In the genomic region with DNA sequence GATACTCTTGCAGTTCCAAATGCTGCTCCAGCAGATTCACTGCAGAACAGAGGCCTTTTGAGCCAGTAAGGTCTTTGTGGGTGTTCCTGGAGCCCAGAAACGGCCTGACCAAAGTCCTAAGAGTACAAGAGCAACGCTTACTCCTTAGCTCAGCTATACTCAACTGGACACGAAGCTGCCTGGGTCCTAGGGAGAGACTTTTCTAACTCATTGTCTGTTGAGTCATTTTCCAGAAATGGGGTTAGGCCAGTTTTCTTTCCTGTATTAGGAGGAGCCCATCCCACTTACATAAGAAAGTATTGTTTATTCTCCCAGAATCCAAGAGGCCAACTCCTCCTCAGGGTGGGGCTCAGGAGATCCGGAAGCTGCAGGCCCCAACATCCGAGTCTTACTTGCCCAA, we compare ENCODE assay signal across 15 mouse cellular contexts. TPM values are rescaled to one million over a fixed set of nuclear protein-coding genes. Genes with fewer than 3 reads are reported as not detected.
DNase-seq lines count a peak whose midpoint lies in the region; ATAC-seq lines count a peak whose summit lies in the region.
"Had no signal": no experiment of that assay in that cellular context is flagged by ENCODE, and none has a peak within 500 bp of the region (broad histone marks: within the 10 kb centered on the region; RNA-seq: fewer than 3 reads in every experiment).

No protein-coding gene starts in this region.

- no peaks in the 10 kb centered on the region for H3K27me3 ChIP-seq in kidney, embryonic 15.5 days
- H3K27me3 ChIP-seq in stomach, embryonic 15.5 days (replicated peaks): no peaks in the 10 kb centered on the region
- H3K27me3 ChIP-seq: liver, embryonic 12.5 days had no signal

- no peak overlapping the region for H3K9ac ChIP-seq in kidney, embryonic 15.5 days
- H3K9ac ChIP-seq in stomach, embryonic 15.5 days: no peak overlapping the region
- H3K9ac ChIP-seq: liver, embryonic 12.5 days; midbrain, embryonic 12.5 days had no signal

- H3K4me2 ChIP-seq in kidney, embryonic 15.5 days: no peak overlapping the region
- no peak overlapping the region for H3K4me2 ChIP-seq in stomach, embryonic 15.5 days
- H3K4me2 ChIP-seq: liver, embryonic 12.5 days; midbrain, embryonic 12.5 days had no signal

- no peak overlapping the region for H3K4me3 ChIP-seq in kidney, embryonic 15.5 days (replicated peaks)
- no peak overlapping the region for H3K4me3 ChIP-seq in stomach, embryonic 15.5 days (replicated peaks)
- H3K4me3 ChIP-seq: liver, embryonic 12.5 days; midbrain, embryonic 12.5 days; myocyte had no signal

- WGBS in kidney, embryonic 15.5 days: 79% methylated on average over 5 of the region's 5 CpGs
- WGBS in stomach, embryonic 15.5 days: 61% methylated on average over 5 of the region's 5 CpGs

- H3K36me3 ChIP-seq in kidney, embryonic 15.5 days: no peaks in the 10 kb centered on the region
- H3K36me3 ChIP-seq in stomach, embryonic 15.5 days: peaks cover 3% of the 10 kb centered on the region; the same call in 1 of the 2 replicates
- H3K36me3 ChIP-seq: midbrain, embryonic 12.5 days had no signal

- H3K27ac ChIP-seq in kidney, embryonic 15.5 days: no peak overlapping the region
- H3K27ac ChIP-seq in stomach, embryonic 15.5 days: peak overlapping the region; percentile 67
- H3K27ac ChIP-seq: liver, embryonic 12.5 days; midbrain, embryonic 12.5 days had no signal

- peaks cover 14% of the 10 kb centered on the region for H3K4me1 ChIP-seq in kidney, embryonic 15.5 days
- peaks cover 10% of the 10 kb centered on the region; the same call in 1 of the 2 replicates for H3K4me1 ChIP-seq in stomach, embryonic 15.5 days

- intact Hi-C loops in heart, postnatal 14 days (cut with DNase I): no loop called here

- ATAC-seq in kidney, embryonic 15.5 days (replicated peaks; ENCODE audit: low FRiP score): no peak
- no peak for ATAC-seq in stomach, embryonic 15.5 days (ENCODE audit: insufficient read depth, low FRiP score, low read depth)
- ATAC-seq: forebrain, embryonic 14.5 days; liver, embryonic 12.5 days had no signal

- no peaks in the 10 kb centered on the region for H3K9me3 ChIP-seq in kidney, embryonic 15.5 days (replicated peaks)
- H3K9me3 ChIP-seq in stomach, embryonic 15.5 days: no peaks in the 10 kb centered on the region
- H3K9me3 ChIP-seq: G1E; liver, embryonic 12.5 days; midbrain, embryonic 12.5 days had no signal

- peak; percentile 95 for DNase-seq in heart, adult 11 months
- DNase-seq in heart, postnatal 14 days: no peak
- peak; percentile 55 to 79 for DNase-seq in kidney, postnatal 25 days
- DNase-seq in adipocyte (ENCODE audit: low spot score): peak; percentile 27
- no peak for DNase-seq in yolk sac, embryonic 10.5 days (ENCODE audit: low spot score)
- DNase-seq in urinary bladder, adult 18-20 months (ENCODE audit: low spot score in 2 of 2): no peak
- DNase-seq: cerebellum, adult 11 months; thymus, adult 2 months had no signal

RNA-seq across cellular contexts. Expression of gene Cltb, which starts 5.7 kb away (rescaled TPM):
- 10 to 100 TPM; 91.8 to 93.1 TPM for total RNA-seq in heart, postnatal 14 days (2021)
- 44.8 and 45.6 TPM in 2 replicates for polyA plus RNA-seq in kidney, embryonic 15.5 days (2015; fragmentation: Nextera tagmentation; extraction: Ambion mirVana)
- polyA plus RNA-seq in stomach, embryonic 15.5 days (2015; fragmentation: Nextera tagmentation; extraction: Ambion mirVana): 62.5 and 82.6 TPM in 2 replicates

RNA-seq across cellular contexts. Expression of gene Higd2a, which starts 15.4 kb away (rescaled TPM):
- 100 to 1,000 TPM; 216 to 231 TPM for total RNA-seq in heart, postnatal 14 days (2021)
- polyA plus RNA-seq in kidney, embryonic 15.5 days (2015; fragmentation: Nextera tagmentation; extraction: Ambion mirVana): 205 and 219 TPM in 2 replicates
- 193 and 207 TPM in 2 replicates for polyA plus RNA-seq in stomach, embryonic 15.5 days (2015; fragmentation: Nextera tagmentation; extraction: Ambion mirVana)

RNA-seq across cellular contexts. Expression of gene Nop16, which starts 15.5 kb away (rescaled TPM):
- total RNA-seq in heart, postnatal 14 days (2021): 10 to 100 TPM; 14.7 to 15.1 TPM
- 90.2 and 95.5 TPM in 2 replicates for polyA plus RNA-seq in kidney, embryonic 15.5 days (2015; fragmentation: Nextera tagmentation; extraction: Ambion mirVana)
- polyA plus RNA-seq in stomach, embryonic 15.5 days (2015; fragmentation: Nextera tagmentation; extraction: Ambion mirVana): 85.9 and 88.2 TPM in 2 replicates

RNA-seq across cellular contexts. Expression of gene Faf2, which starts 16.2 kb away (rescaled TPM):
- total RNA-seq in heart, postnatal 14 days (2021): 10 to 100 TPM; 29.7 to 31.4 TPM
- 77.2 and 77.4 TPM in 2 replicates for polyA plus RNA-seq in kidney, embryonic 15.5 days (2015; fragmentation: Nextera tagmentation; extraction: Ambion mirVana)
- 69.9 and 75.3 TPM in 2 replicates for polyA plus RNA-seq in stomach, embryonic 15.5 days (2015; fragmentation: Nextera tagmentation; extraction: Ambion mirVana)

RNA-seq across cellular contexts. Expression of gene Arl10, which starts 30.6 kb away (rescaled TPM):
- total RNA-seq in heart, postnatal 14 days (2021): 1 to 10 TPM; 8.1 to 8.4 TPM
- polyA plus RNA-seq in kidney, embryonic 15.5 days (2015; fragmentation: Nextera tagmentation; extraction: Ambion mirVana): 34.0 and 36.1 TPM in 2 replicates
- 25.9 and 26.3 TPM in 2 replicates for polyA plus RNA-seq in stomach, embryonic 15.5 days (2015; fragmentation: Nextera tagmentation; extraction: Ambion mirVana)

Comparison
In these comparisons a context has a peak if more than half of its experiments do, and no peak if none do; other contexts are left out.
1. DNase-seq: peak in heart, adult 11 months (single experiment), kidney, postnatal 25 days (2 of 2) and adipocyte (single experiment); none in heart, postnatal 14 days (0 of 2), yolk sac, embryonic 10.5 days (single experiment) and urinary bladder, adult 18-20 months (0 of 2).